Mouse (Mus musculus) midbrain, embryonic 13.5 days (tissue): ENCODE results near the gene Actb. TPM values are rescaled to one million over a fixed set of nuclear protein-coding genes. Genes with fewer than 3 reads are reported as not detected.
A peak's percentile ranks its signal among the peaks of the same experiment; 100 is the strongest.

ENCODE experiments used
- ATAC-seq: fragments of 200-750 bp; cut with Nextera tagmentation; 2 replicates; pipeline ENCODE4 v1.8.0; 2017; ENCODE audit warnings: mild to moderate bottlenecking, moderate TSS enrichment, moderate library complexity
- H3K27ac ChIP-seq: fragments of 300-500 bp; sonication (generic); 2 replicates; pipeline ENCODE4 v1.5.1; 2015; ENCODE audit warnings: inconsistent platforms, mild to moderate bottlenecking, moderate library complexity
- H3K27me3 ChIP-seq: fragments of 300-500 bp; sonication (generic); 2 replicates; pipeline ENCODE4 v1.6.1; 2015; ENCODE audit warnings: mild to moderate bottlenecking, inconsistent platforms
- H3K36me3 ChIP-seq: fragments of 300-500 bp; sonication (generic); 2 replicates; pipeline ENCODE4 v1.6.1; 2015; ENCODE audit warnings: mild to moderate bottlenecking, inconsistent platforms
- H3K4me1 ChIP-seq: fragments of 300-500 bp; sonication (generic); replicated peaks from 2 replicates; pipeline ENCODE4 v1.6.1; 2015; ENCODE audit warnings: inconsistent platforms
- H3K4me2 ChIP-seq: fragments of 300-500 bp; sonication (generic); replicated peaks from 2 replicates; pipeline ENCODE4 v1.6.1; 2015; ENCODE audit warnings: moderate library complexity, mild to moderate bottlenecking, inconsistent platforms
- H3K4me3 ChIP-seq: fragments of 300-500 bp; sonication (generic); replicated peaks from 2 replicates; pipeline ENCODE4 v1.5.1; 2015; ENCODE audit warnings: mild to moderate bottlenecking, inconsistent platforms
- H3K9ac ChIP-seq: fragments of 300-500 bp; sonication (generic); replicated peaks from 2 replicates; pipeline ENCODE4 v1.6.1; 2015; ENCODE audit warnings: mild to moderate bottlenecking, inconsistent platforms
- H3K9me3 ChIP-seq: fragments of 300-500 bp; sonication (generic); 2 replicates; pipeline ENCODE4 v1.6.1; 2016; ENCODE audit warnings: mild to moderate bottlenecking, inconsistent platforms
- WGBS: fragments of 180-500 bp; shearing (Covaris S2); methylation state at CpG from one replicate; pipeline ENCODE4 v1.1.7; 2015; 5-methylcytosine and 5-hydroxymethylcytosine counted together
- polyA plus RNA-seq: library from polyadenylated mRNA; unstranded; fragments of >200 nt; fragmentation: Nextera tagmentation; extraction: Ambion mirVana; gene quantifications from 2 replicates; pipeline ENCODE4 v1.2.1, GENCODE M21; 2015

The Actb gene
- 15,567 and 17,404 TPM in 2 replicates for polyA plus RNA-seq

GRCm38 (mm10) chr5:142906532-142907047 is at the start of gene Actb:
Actb (minus strand) TSS chr5:142906754.
- H3K27ac ChIP-seq, result peak within 1 kb of the TSS; percentile 100
- peak; percentile 70 for ATAC-seq
- peaks cover 39% of the 10 kb centered on the region for H3K36me3 ChIP-seq
- H3K4me2 ChIP-seq, result peak within 1 kb of the TSS; percentile 93
- H3K9me3 ChIP-seq, result no peaks in the 10 kb centered on the region
- whole genome bisulfite sequencing, result 1% methylated on average over 41 of the region's 41 CpGs
- H3K4me3 ChIP-seq, result peak within 1 kb of the TSS; percentile 88
- no peaks in the 10 kb centered on the region for H3K27me3 ChIP-seq
- peak within 1 kb of the TSS; percentile 100 for H3K9ac ChIP-seq
- peaks cover 58% of the 10 kb centered on the region for H3K4me1 ChIP-seq

- no peaks in the 10 kb centered on the region for H3K36me3 ChIP-seq
- H3K4me1 ChIP-seq, result no peaks in the 10 kb centered on the region
- no peaks in the 10 kb centered on the region for H3K9me3 ChIP-seq
- no peaks in the 10 kb centered on the region for H3K27me3 ChIP-seq
- 59% methylated on average over 3 of the region's 3 CpGs for WGBS
- H3K9ac ChIP-seq, result no peak overlapping the region
- no peak overlapping the region for H3K4me3 ChIP-seq
- no peak overlapping the region for H3K27ac ChIP-seq
- no peak overlapping the region for H3K4me2 ChIP-seq
- ATAC-seq, result no peak
Measured at GRCm38 (mm10) chr5:142953641-142954040, 47.1 kb upstream of the Actb start.

GRCm38 (mm10) chr5:142950405-142950804 is 43.9 kb upstream of the Actb start:
- Histone ChIP-seq H3K9ac (no peak overlapping the region), H3K36me3 (no peaks in the 10 kb centered on the region), H3K9me3 (no peaks in the 10 kb centered on the region), H3K27me3 (no peaks in the 10 kb centered on the region), H3K4me2 (no peak overlapping the region), H3K4me3 (no peak overlapping the region), H3K27ac (no peak overlapping the region; the same call in 1 of the 2 replicates), H3K4me1 (no peaks in the 10 kb centered on the region)
- WGBS, result 84% methylated on average over 6 of the region's 6 CpGs
- ATAC-seq, result no peak

GRCm38 (mm10) chr5:142949580-142949979 is 43.0 kb upstream of the Actb start:
- H3K4me2 ChIP-seq, result no peak overlapping the region
- H3K27ac ChIP-seq, result no peak overlapping the region
- no peaks in the 10 kb centered on the region for H3K9me3 ChIP-seq
- no peaks in the 10 kb centered on the region for H3K36me3 ChIP-seq
- H3K4me3 ChIP-seq, result no peak overlapping the region
- ATAC-seq, result no peak
- H3K4me1 ChIP-seq, result no peaks in the 10 kb centered on the region
- H3K9ac ChIP-seq, result no peak overlapping the region
- 73% methylated on average over 6 of the region's 6 CpGs for WGBS
- no peaks in the 10 kb centered on the region for H3K27me3 ChIP-seq

- Histone ChIP-seq H3K27me3 (no peaks in the 10 kb centered on the region), H3K9ac (no peak overlapping the region), H3K4me1 (no peaks in the 10 kb centered on the region), H3K36me3 (no peaks in the 10 kb centered on the region), H3K27ac (no peak overlapping the region), H3K4me3 (no peak overlapping the region), H3K9me3 (no peaks in the 10 kb centered on the region), H3K4me2 (no peak overlapping the region)
- no peak for ATAC-seq
- 78% methylated on average over 7 of the region's 7 CpGs for WGBS
Measured at GRCm38 (mm10) chr5:142947460-142947859, 40.9 kb upstream of the Actb start.

GRCm38 (mm10) chr5:142944979-142945682 is 38.6 kb upstream of the Actb start:
- H3K4me3 ChIP-seq, result no peak overlapping the region
- WGBS, result 71% methylated on average over 8 of the region's 8 CpGs
- no peaks in the 10 kb centered on the region for H3K27me3 ChIP-seq
- no peak overlapping the region for H3K4me2 ChIP-seq
- no peaks in the 10 kb centered on the region for H3K9me3 ChIP-seq
- ATAC-seq, result no peak
- H3K4me1 ChIP-seq, result no peaks in the 10 kb centered on the region
- H3K27ac ChIP-seq, result no peak overlapping the region
- no peaks in the 10 kb centered on the region for H3K36me3 ChIP-seq
- H3K9ac ChIP-seq, result no peak overlapping the region

DNA sequence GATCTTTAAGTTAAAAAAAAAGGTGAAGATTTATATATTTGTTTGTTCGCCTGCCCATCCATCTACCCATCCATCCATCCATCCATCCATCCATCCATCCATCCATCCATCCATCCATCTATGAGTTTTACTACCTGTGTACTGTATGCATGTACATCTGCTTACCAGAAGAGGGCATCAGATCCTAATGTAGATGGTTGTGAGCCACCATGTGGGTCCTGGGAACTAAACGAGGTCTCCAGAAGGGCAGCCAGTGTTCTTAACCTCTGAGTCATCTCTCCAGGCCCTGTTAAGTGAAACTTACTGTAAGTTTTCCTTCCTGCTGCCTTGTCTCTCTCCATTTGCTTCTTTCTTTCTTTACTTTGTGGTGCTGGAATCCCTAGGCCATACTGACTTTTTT is 33.8 kb upstream of the Actb start:
- Histone ChIP-seq H3K4me2 (no peak overlapping the region), H3K4me1 (peaks cover 6% of the 10 kb centered on the region), H3K4me3 (no peak overlapping the region), H3K27ac (no peak overlapping the region), H3K9me3 (no peaks in the 10 kb centered on the region), H3K27me3 (no peaks in the 10 kb centered on the region), H3K36me3 (no peaks in the 10 kb centered on the region), H3K9ac (no peak overlapping the region)
- ATAC-seq, result no peak
- WGBS, result 76% methylated on average over 2 of the region's 2 CpGs

DNA sequence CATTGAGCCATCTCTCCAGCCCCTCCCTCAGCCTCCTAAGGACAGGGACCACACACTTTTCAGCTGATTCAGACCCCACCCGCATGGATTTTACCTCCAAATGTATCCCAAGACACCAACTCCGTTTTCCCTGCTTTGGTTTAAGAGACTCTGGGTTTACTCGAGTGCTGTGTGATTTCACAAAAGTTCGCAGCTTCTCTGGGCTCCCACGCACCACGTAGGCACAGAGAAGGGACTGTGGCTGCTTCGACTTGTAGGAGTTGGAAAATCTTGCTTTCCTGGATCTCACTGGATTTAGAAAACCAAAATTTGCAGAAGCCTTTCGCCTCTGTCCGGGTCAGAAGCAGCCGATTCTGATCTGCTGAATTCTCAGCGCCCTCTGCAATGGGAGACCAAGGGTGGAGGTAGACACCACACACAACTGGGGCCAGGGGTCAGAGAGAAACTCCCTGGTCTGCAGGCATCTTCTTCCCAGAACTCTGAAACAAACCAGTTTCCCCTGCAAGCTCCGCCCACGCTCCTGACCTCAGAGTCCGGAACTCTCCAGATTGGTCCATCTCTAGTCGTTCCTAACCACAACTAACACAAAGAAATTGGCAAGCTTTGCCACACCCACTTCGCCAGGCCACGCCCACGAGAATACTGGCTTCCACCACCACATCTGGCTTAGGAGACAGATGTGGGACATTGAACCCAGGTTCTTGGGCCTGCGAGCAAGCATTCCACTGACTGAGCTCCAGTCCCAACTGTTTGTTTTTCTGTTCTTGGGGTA is 31.6 kb upstream of the Actb start:
- H3K36me3 ChIP-seq, result no peaks in the 10 kb centered on the region
- no peaks in the 10 kb centered on the region for H3K9me3 ChIP-seq
- no peak overlapping the region for H3K9ac ChIP-seq
- H3K4me2 ChIP-seq, result no peak overlapping the region
- no peaks in the 10 kb centered on the region for H3K27me3 ChIP-seq
- no peak overlapping the region for H3K4me3 ChIP-seq
- WGBS, result 33% methylated on average over 19 of the region's 19 CpGs
- H3K4me1 ChIP-seq, result peaks cover 6% of the 10 kb centered on the region
- ATAC-seq, result no peak
- no peak overlapping the region for H3K27ac ChIP-seq

DNA sequence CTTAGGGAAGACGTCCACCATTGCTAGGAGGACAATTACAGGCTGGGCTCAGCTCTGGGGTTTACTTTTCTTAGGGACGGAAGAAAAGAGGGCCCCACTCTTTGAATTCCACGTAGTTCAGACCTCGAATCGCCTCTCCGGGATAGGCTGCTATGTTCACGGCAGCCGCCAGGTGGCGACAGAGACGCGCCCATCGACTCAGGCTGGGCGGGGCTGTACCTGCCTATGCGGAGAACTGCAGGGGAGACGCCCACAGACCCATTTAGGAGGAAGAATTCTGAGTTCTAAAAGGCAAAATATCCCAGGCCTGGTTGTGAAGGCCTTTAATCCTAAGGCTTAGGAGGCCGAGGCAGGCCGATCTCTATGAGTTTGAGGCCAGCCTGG is 29.8 kb upstream of the Actb start:
- ATAC-seq, result peak; percentile 30
- Histone ChIP-seq H3K27me3 (no peaks in the 10 kb centered on the region), H3K4me1 (peaks cover 6% of the 10 kb centered on the region), H3K4me2 (peak overlapping the region; percentile 35), H3K9ac (0 out of 2 replicates have a peak overlapping the region, but pooled peaks have one; percentile 28), H3K36me3 (no peaks in the 10 kb centered on the region), H3K9me3 (no peaks in the 10 kb centered on the region), H3K4me3 (no peak overlapping the region), H3K27ac (no peak overlapping the region)
- WGBS, result 2% methylated on average over 17 of the region's 17 CpGs

GRCm38 (mm10) chr5:142935642-142936335 is 29.2 kb upstream of the Actb start:
- Histone ChIP-seq H3K9me3 (no peaks in the 10 kb centered on the region), H3K4me2 (peak overlapping the region; percentile 35), H3K4me1 (peaks cover 6% of the 10 kb centered on the region), H3K27me3 (no peaks in the 10 kb centered on the region), H3K4me3 (no peak overlapping the region), H3K36me3 (no peaks in the 10 kb centered on the region), H3K27ac (no peak overlapping the region), H3K9ac (0 out of 2 replicates have a peak overlapping the region, but pooled peaks have one; percentile 28)
- WGBS, result 14% methylated on average over 13 of the region's 13 CpGs
- ATAC-seq, result peak; percentile 70

- Histone ChIP-seq H3K9ac (no peak overlapping the region), H3K4me1 (peaks cover 14% of the 10 kb centered on the region), H3K9me3 (no peaks in the 10 kb centered on the region), H3K27ac (no peak overlapping the region), H3K4me3 (no peak overlapping the region), H3K27me3 (peaks cover 22% of the 10 kb centered on the region), H3K36me3 (no peaks in the 10 kb centered on the region), H3K4me2 (no peak overlapping the region)
- WGBS, result 80% methylated on average over 8 of the region's 8 CpGs
- ATAC-seq, result no peak
Measured at GRCm38 (mm10) chr5:142932731-142933130, 26.2 kb upstream of the Actb start.
